Mouse (Mus musculus): ENCODE results near the gene Tnip3.

Gene Tnip3

DNA sequence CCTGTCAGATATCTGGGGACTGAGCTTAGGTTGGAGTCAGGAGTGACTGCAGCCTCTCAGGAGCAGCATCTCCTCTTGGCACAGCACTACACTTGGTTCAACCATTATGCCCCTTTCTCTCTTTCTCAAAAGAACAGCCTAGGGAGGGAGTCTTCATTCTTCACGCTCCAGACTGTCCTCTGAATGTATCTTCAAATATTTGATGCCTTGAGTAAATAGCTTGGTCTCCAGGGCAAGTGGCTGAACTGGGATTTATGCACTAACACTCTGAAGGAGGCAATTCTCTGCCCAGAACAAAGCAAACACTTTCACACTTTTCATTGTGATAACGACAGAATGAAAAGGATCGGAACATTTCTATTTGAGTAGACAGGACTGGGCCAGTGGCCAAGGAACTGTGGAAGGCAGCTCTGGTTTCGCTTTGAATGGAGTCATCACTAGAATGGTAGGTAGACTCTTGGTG lies 59.8 kb downstream of the Tnip3 start:
- peak in 1 of 2 experiments; percentile 24 for DNase-seq (ENCODE audit: low spot score in 2 of 2)

GRCm38 (mm10) chr6:65585333-65586053 lies 60.4 kb downstream of the Tnip3 start:
- DNase-seq (ENCODE audit: low spot score in 2 of 2): no peak

GRCm38 (mm10) chr6:65588847-65589246 lies 63.7 kb downstream of the Tnip3 start:
- no peak for DNase-seq (ENCODE audit: low spot score in 2 of 2)

DNA sequence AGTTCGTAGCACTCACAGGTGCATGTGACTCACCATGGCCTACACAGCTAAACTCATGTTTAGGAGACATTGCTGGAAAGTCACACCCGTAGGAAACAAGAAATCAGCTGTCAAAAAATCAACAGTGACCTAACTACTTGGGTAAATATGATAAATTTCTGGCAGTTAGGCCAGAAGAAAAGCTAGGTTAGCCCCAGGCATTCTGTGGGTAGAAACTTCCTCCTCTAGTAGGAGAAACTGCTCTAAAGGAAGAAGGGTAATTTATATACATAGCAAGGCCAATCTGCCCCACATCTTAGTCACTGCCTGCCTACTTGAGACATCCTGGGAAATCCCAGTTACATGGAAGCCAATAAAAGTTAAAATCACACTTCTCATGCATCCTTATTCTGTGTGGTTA lies 64.9 kb downstream of the Tnip3 start:
- no peak for DNase-seq (ENCODE audit: low spot score in 2 of 2)

- no peak for DNase-seq (ENCODE audit: low spot score in 2 of 2)
These were observed 69.1 kb downstream of the Tnip3 start for GRCm38 (mm10) chr6:65594171-65594570.

DNA sequence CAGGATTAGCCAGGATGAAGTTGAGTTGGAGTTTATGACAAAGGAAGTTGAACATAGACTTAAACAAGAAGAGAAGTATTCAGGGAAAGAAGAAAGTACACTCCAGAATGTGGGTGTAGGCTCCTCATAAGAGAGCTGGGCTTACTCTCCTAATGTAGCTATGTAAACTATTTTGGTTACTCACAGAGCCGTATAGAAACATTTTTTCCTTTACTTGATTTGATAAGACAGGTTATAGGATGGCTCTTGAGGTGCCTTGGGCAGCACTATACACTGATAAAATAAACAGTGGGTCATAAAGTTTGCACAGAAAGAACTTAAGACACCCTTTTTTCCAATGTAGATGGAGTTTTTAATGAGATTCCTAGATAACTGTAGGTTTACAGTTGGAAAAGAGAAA lies 70.3 kb downstream of the Tnip3 start:
- no peak for DNase-seq (ENCODE audit: low spot score in 2 of 2)

- no peak for DNase-seq (ENCODE audit: low spot score in 2 of 2)
These were observed 72.1 kb downstream of the Tnip3 start for GRCm38 (mm10) chr6:65597056-65597818.

- no peak for DNase-seq (ENCODE audit: low spot score in 2 of 2)
These were observed 73.4 kb downstream of the Tnip3 start for GRCm38 (mm10) chr6:65598522-65598921.

DNA sequence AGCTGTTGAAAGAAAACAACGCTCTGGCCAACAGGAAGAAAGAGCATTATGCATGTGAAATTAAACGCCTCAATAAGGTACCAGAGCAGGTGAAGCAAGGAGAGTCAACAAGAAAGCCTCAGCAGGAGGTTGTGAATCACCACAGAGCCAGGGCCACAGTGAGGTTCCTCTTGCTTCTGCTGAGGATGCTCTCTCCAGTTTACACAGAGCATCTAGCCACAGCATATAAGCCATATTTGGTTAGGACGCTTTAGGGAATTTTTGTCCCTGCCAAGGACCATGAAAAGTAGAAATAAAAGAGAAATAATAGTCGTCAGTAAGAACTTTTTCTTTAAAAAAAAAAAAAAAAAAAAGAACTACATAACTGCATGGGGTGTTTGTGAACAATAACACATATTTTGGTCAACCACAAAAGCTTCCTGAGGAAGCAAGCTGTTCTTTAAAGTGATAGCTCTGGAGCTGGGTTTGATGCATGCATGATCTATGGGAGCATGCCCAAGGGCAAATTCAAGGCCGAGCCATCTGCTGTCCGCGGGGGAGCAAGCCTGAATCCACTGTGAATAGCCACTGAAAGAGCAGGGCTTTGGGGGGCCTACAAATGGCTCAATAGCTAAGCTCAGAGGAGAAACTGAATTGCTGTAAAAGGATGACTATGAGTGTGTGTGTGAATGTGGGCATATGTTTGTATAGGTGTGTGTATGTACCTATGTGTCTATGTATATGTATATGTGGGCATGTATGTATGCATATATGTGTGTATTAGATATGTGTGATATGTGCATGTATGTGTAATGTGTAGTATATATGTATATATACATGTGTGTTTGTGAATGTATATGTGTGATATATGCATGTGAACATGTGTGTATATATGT lies 75.0 kb downstream of the Tnip3 start:
- DNase-seq (ENCODE audit: low spot score in 2 of 2): no peak

- DNase-seq (ENCODE audit: low spot score in 2 of 2): no peak
These were observed 75.8 kb downstream of the Tnip3 start for GRCm38 (mm10) chr6:65600887-65601286.

DNA sequence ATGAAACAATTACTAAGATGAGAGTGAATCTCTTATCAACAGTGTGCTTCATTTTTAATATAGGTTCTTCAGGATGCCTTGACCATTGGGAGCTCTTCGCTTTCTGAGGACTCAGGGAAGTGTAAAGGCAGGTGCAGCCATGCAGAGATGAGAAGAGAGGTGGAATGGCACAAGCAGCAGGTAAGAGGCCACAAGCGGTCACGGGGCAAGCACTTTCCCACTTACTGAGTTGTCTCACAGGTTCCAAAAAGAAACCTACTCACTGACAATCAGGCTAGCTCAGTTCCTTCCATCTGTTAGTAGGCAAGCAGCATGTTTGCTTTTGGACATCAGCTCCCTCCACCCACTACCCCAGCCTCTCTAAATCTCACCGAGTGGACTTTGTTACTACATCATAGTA lies 80.7 kb downstream of the Tnip3 start:
- DNase-seq (ENCODE audit: low spot score in 2 of 2): no peak

GRCm38 (mm10) chr6:65606946-65607345 lies 81.8 kb downstream of the Tnip3 start:
- no peak for DNase-seq (ENCODE audit: low spot score in 2 of 2)

GRCm38 (mm10) chr6:65611834-65612233 lies 86.7 kb downstream of the Tnip3 start:
- no peak for DNase-seq (ENCODE audit: low spot score in 2 of 2)

- no peak for DNase-seq (ENCODE audit: low spot score in 2 of 2)
These were observed 88.9 kb downstream of the Tnip3 start for GRCm38 (mm10) chr6:65613924-65614585.

- DNase-seq (ENCODE audit: low spot score in 2 of 2): no peak
These were observed 90.5 kb downstream of the Tnip3 start for GRCm38 (mm10) chr6:65615641-65616040.

DNA sequence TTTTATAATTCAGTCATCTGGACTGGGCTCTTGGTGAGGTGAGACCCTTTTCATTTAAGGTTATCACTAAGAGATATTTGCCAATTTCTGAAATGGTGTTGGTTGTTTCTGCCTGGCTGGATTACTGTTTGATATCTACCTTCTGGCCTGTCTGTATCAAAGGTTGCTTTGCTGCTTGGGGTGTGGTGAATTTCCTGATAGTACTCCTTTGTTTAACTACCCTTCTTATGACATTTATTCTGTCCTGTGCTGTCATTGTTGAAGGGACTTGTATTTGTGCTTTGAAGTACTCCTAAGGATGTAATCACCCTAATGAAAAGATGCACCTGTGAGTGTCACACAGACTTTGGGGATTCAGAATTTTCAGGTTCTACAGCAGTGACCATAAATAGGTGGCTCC lies 96.1 kb downstream of the Tnip3 start:
- no peak for DNase-seq (ENCODE audit: low spot score in 2 of 2)

GRCm38 (mm10) chr6:65623016-65623715 lies 98.1 kb downstream of the Tnip3 start:
- DNase-seq (ENCODE audit: low spot score in 2 of 2): no peak

GRCm38 (mm10) chr6:65630578-65630977 lies 105.5 kb downstream of the Tnip3 start:
- no peak for DNase-seq (ENCODE audit: low spot score in 2 of 2)

GRCm38 (mm10) chr6:65632184-65632583 lies 107.1 kb downstream of the Tnip3 start:
- DNase-seq (ENCODE audit: low spot score in 2 of 2): no peak

DNA sequence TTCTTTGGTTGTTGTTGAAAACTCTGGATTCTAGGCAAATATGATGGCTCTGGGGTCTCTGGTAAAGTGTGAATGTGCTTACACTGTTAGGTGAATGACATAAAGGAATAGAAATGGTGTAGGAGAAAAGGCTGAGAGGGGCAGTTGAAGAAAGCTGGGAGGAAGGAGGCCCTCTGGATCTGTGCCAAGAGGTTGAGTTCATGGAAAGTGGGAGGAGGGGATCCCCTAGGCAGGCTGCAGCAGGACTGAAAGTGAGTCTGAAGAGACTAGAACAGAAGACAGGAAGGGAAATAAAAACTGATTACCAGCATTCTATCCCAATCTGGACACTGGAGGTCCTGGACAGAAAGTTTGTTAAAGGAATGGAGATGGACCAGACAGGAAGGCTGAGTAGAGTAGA lies 117.3 kb downstream of the Tnip3 start:
- no peak for DNase-seq (ENCODE audit: low spot score in 2 of 2)

DNA sequence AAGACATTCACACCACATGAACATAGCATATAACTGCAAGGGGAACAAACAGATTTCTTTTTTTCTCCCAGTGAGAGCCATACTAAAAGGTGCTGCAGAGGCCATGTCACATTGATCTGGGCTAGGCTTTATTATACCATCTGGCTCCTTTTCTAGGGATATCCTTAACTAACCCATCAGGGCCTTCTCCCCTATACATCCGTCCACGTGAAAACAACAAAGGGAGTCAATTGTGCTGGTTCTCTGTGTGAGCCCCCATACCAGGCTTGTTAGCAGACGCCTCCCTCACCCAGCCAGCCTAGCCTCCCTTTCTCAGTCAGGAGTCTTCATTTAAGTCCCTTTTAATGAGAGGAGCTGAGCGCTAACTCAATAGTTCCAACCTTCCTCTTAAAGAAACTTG lies 119.0 kb downstream of the Tnip3 start:
- DNase-seq (ENCODE audit: low spot score in 2 of 2): no peak
